Mouse (Mus musculus) embryonic facial prominence, embryonic 11.5 days (tissue): ENCODE measurements around the gene Ctsw. TPM values are rescaled to one million over a fixed set of nuclear protein-coding genes. Genes with fewer than 3 reads are reported as not detected.

Source experiments
- polyA plus RNA-seq: library from polyadenylated mRNA; unstranded; fragments of >200 nt; fragmentation: Nextera tagmentation; extraction: Ambion mirVana; gene quantifications from 2 replicates; pipeline ENCODE4 v1.2.1, GENCODE M21; 2014

Ctsw gene
- polyA plus RNA-seq, 1 experiment from 2014 or later = 1.4 TPM

Other genes starting within 250 kb of the Ctsw start
- gene Pacs1, start 195.4 kb downstream of the Ctsw start, polyA plus RNA-seq = 24.4 and 28.4 TPM in 2 replicates
- gene Sf3b2, start 173.1 kb downstream of the Ctsw start, polyA plus RNA-seq = 375 and 387 TPM in 2 replicates
- 8.5 and 11.3 TPM in 2 replicates for gene Gal3st3, start 170.2 kb downstream of the Ctsw start, polyA plus RNA-seq
- gene Catsper1, start 132.8 kb downstream of the Ctsw start, polyA plus RNA-seq = not detected in 2 replicates
- gene Cst6, start 118.9 kb downstream of the Ctsw start, polyA plus RNA-seq = 0.69 and 1.3 TPM in 2 replicates
- 58.2 and 63.7 TPM in 2 replicates for gene Eif1ad, start 101.8 kb downstream of the Ctsw start, polyA plus RNA-seq
- 464 and 487 TPM in 2 replicates for gene Banf1, start 101.3 kb downstream of the Ctsw start, polyA plus RNA-seq
- 72.9 and 76.1 TPM in 2 replicates for gene Sart1, start 79.8 kb downstream of the Ctsw start, polyA plus RNA-seq
- gene Tsga10ip, start 66.0 kb downstream of the Ctsw start, polyA plus RNA-seq = 0.15 and 0.36 TPM in 2 replicates
- 204 and 213 TPM in 2 replicates for gene Drap1, start 43.5 kb downstream of the Ctsw start, polyA plus RNA-seq
- gene AI837181, start 43.4 kb downstream of the Ctsw start, polyA plus RNA-seq = 33.2 and 36.7 TPM in 2 replicates
- gene Fosl1, start 21.0 kb downstream of the Ctsw start, polyA plus RNA-seq = not detected in 2 replicates
- 7.5 and 7.8 TPM in 2 replicates for gene Ccdc85b, start 10.6 kb downstream of the Ctsw start, polyA plus RNA-seq
- gene Fibp, start 7.9 kb downstream of the Ctsw start, polyA plus RNA-seq = 105 and 115 TPM in 2 replicates
- gene Efemp2, start 5.4 kb upstream of the Ctsw start, polyA plus RNA-seq = 80.9 and 91.9 TPM in 2 replicates
- gene Mus81, start 19.9 kb upstream of the Ctsw start, polyA plus RNA-seq = 29.6 and 39.2 TPM in 2 replicates
- 3,308 and 3,397 TPM in 2 replicates for gene Cfl1, start 21.9 kb upstream of the Ctsw start, polyA plus RNA-seq
- not detected in 2 replicates for gene 1700020D05Rik, start 35.3 kb upstream of the Ctsw start, polyA plus RNA-seq
- gene Snx32, start 42.0 kb upstream of the Ctsw start, polyA plus RNA-seq = 8.7 and 9.8 TPM in 2 replicates
- 0.62 and 1.4 TPM in 2 replicates for gene Ovol1, start 92.1 kb upstream of the Ctsw start, polyA plus RNA-seq
- gene Ap5b1, start 99.5 kb upstream of the Ctsw start, polyA plus RNA-seq = 1.7 and 2.1 TPM in 2 replicates
- 156 and 157 TPM in 2 replicates for gene Rnaseh2c, start 133.4 kb upstream of the Ctsw start, polyA plus RNA-seq
- gene Kat5, start 141.7 kb upstream of the Ctsw start, polyA plus RNA-seq = 28.9 and 32.2 TPM in 2 replicates
- 37.0 and 39.1 TPM in 2 replicates for gene Rela, start 169.0 kb upstream of the Ctsw start, polyA plus RNA-seq
- 12.4 and 13.2 TPM in 2 replicates for gene Sipa1, start 195.2 kb upstream of the Ctsw start, polyA plus RNA-seq
- 13.1 and 14.6 TPM in 2 replicates for gene Map3k11, start 220.2 kb upstream of the Ctsw start, polyA plus RNA-seq
- gene Pcnx3, start 220.4 kb upstream of the Ctsw start, polyA plus RNA-seq = 17.5 and 22.0 TPM in 2 replicates
- not detected in 2 replicates for gene Kcnk7, start 235.9 kb upstream of the Ctsw start, polyA plus RNA-seq